ENCODE assay signal across 17 mouse cellular contexts in genomic region chr2:148505651-148506050, GRCm38 (mm10).
DNase-seq lines count a peak whose midpoint lies in the region; ATAC-seq and TF ChIP-seq lines count a peak whose summit lies in the region.
"Had no signal": no experiment of that assay in that cellular context is flagged by ENCODE, and none has a peak within 500 bp of the region (broad histone marks: within the 10 kb centered on the region; RNA-seq: fewer than 3 reads in every experiment).

No protein-coding gene starts in this region.

- H3K4me2 ChIP-seq in intestine, embryonic 16.5 days (ENCODE audit: low read depth, low read length) = no peak overlapping the region
- H3K4me2 ChIP-seq: embryonic facial prominence, embryonic 13.5 days; heart, embryonic 13.5 days; liver, embryonic 12.5 days; stomach, embryonic 15.5 days had no signal

- ATAC-seq in intestine, embryonic 16.5 days = no peak
- ATAC-seq: liver, embryonic 12.5 days had no signal

- H3K79me2 ChIP-seq in heart, adult 2 months (replicated peaks; ENCODE audit: control insufficient read depth, insufficient read depth, low read length) = no peaks in the 10 kb centered on the region

- H3K36me3 ChIP-seq in heart, adult 2 months (ENCODE audit: control insufficient read depth, insufficient read depth, low read length) = peaks cover 21% of the 10 kb centered on the region
- H3K36me3 ChIP-seq in heart, embryonic 10.5 days = no peaks in the 10 kb centered on the region
- H3K36me3 ChIP-seq in intestine, embryonic 16.5 days (ENCODE audit: control insufficient read depth, insufficient read depth, low read length) = no peaks in the 10 kb centered on the region
- H3K36me3 ChIP-seq: embryonic facial prominence, embryonic 13.5 days; heart, embryonic 13.5 days; liver, embryonic 12.5 days; stomach, embryonic 15.5 days had no signal

- 0 out of 2 replicates have a peak, but pooled peaks have one; percentile 23 for TF ChIP-seq POLR2A in heart, adult 2 months (IDR thresholded peaks at IDR 0.05; ENCODE audit: insufficient read depth, low read depth, low read length)

- WGBS in heart, adult 2 months = 25% methylated on average over 3 of the region's 3 CpGs
- 40% methylated on average over 3 of the region's 3 CpGs for WGBS in heart, embryonic 10.5 days
- WGBS in intestine, embryonic 16.5 days = 63% methylated on average over 3 of the region's 3 CpGs

- H3K27me3 ChIP-seq in heart, adult 2 months (ENCODE audit: control insufficient read depth, insufficient read depth, low read length) = no peaks in the 10 kb centered on the region
- no peaks in the 10 kb centered on the region for H3K27me3 ChIP-seq in heart, embryonic 10.5 days (ENCODE audit: insufficient read depth, poor library complexity, severe bottlenecking)
- H3K27me3 ChIP-seq in intestine, embryonic 16.5 days (replicated peaks; ENCODE audit: control insufficient read depth, insufficient read depth, low read length) = no peaks in the 10 kb centered on the region
- H3K27me3 ChIP-seq: embryonic facial prominence, embryonic 13.5 days; heart, embryonic 13.5 days; liver, embryonic 12.5 days; stomach, embryonic 15.5 days had no signal

- peak; percentile 66; the same call in 1 of the 2 replicates for TF ChIP-seq EP300 in heart, adult 2 months (IDR thresholded peaks at IDR 0.05; ENCODE audit: insufficient read depth, low read depth, low read length)

- H3K27ac ChIP-seq in heart, adult 2 months = peak overlapping the region; percentile 72
- H3K27ac ChIP-seq in heart, embryonic 10.5 days = no peak overlapping the region
- peak overlapping the region; percentile 39; the same call in 1 of the 2 replicates for H3K27ac ChIP-seq in brown adipose tissue, adult 24 weeks (replicated peaks; ENCODE audit: low read depth, low read length)
- no peak overlapping the region for H3K27ac ChIP-seq in intestine, embryonic 16.5 days (ENCODE audit: low read length)
- H3K27ac ChIP-seq: embryonic facial prominence, embryonic 13.5 days; heart, embryonic 13.5 days; liver, embryonic 12.5 days; stomach, embryonic 15.5 days had no signal

- no peak overlapping the region for H3K9ac ChIP-seq in heart, adult 2 months (ENCODE audit: low read depth, low read length)
- H3K9ac ChIP-seq in intestine, embryonic 16.5 days (ENCODE audit: low read depth, low read length) = no peak overlapping the region
- H3K9ac ChIP-seq: embryonic facial prominence, embryonic 13.5 days; heart, embryonic 13.5 days; liver, embryonic 12.5 days; stomach, embryonic 15.5 days had no signal

- no peaks in the 10 kb centered on the region for H3K9me3 ChIP-seq in heart, embryonic 10.5 days
- no peaks in the 10 kb centered on the region for H3K9me3 ChIP-seq in intestine, embryonic 16.5 days (ENCODE audit: control insufficient read depth, low read length)
- H3K9me3 ChIP-seq: embryonic facial prominence, embryonic 13.5 days; heart, embryonic 13.5 days; liver, embryonic 12.5 days; megakaryocyte, embryonic 14.5 days; stomach, embryonic 15.5 days had no signal

- peaks cover 29% of the 10 kb centered on the region for H3K4me1 ChIP-seq in heart, adult 2 months (ENCODE audit: control insufficient read depth, insufficient read depth, low read length)
- H3K4me1 ChIP-seq in heart, embryonic 10.5 days = peaks cover 8% of the 10 kb centered on the region; the same call in 1 of the 2 replicates
- peaks cover 13% of the 10 kb centered on the region for H3K4me1 ChIP-seq in brown adipose tissue, adult 24 weeks (ENCODE audit: control insufficient read depth, insufficient read depth, insufficient read length, low read length)
- H3K4me1 ChIP-seq in intestine, embryonic 16.5 days (ENCODE audit: control insufficient read depth, insufficient read depth, low read length) = peaks cover 5% of the 10 kb centered on the region; the same call in 1 of the 2 replicates
- H3K4me1 ChIP-seq: embryonic facial prominence, embryonic 13.5 days had no signal

- H3K4me3 ChIP-seq in heart, adult 2 months = no peak overlapping the region
- H3K4me3 ChIP-seq in heart, embryonic 10.5 days = no peak overlapping the region
- H3K4me3 ChIP-seq in brown adipose tissue, adult 24 weeks (ENCODE audit: insufficient read depth, low read depth, low read length) = no peak overlapping the region
- H3K4me3 ChIP-seq in intestine, embryonic 16.5 days (ENCODE audit: low read length) = no peak overlapping the region
- H3K4me3 ChIP-seq: embryonic facial prominence, embryonic 13.5 days; heart, embryonic 13.5 days; liver, embryonic 12.5 days; megakaryocyte, embryonic 14.5 days; stomach, embryonic 15.5 days had no signal

- intact Hi-C loops in heart, adult 2 months (cut with DNase I) = loop anchor here (2.0 to 5.0 kb wide), 3 partner anchors 17 to 38 kb away; no protein-coding TSS in a partner anchor

- DNase-seq in heart, adult 2 months = peak in 1 of 2 experiments; percentile 63
- no peak for DNase-seq in heart, embryonic 10.5 days (ENCODE audit: low spot score)
- DNase-seq in heart, postnatal 4 days = peak; percentile 36
- DNase-seq in lung, postnatal 25 days (ENCODE audit: low spot score) = peak; percentile 74
- no peak for DNase-seq in urinary bladder, postnatal 25 days (ENCODE audit: low spot score)
- DNase-seq: adrenal gland, postnatal 25 days; B cell, adult 2 months; layer of hippocampus, adult 9-11 months; retina, postnatal 1 day; thymus, postnatal 14 days had no signal

- TF ChIP-seq CTCF in heart, adult 2 months (IDR thresholded peaks at IDR 0.05) = no peak

Comparison
In these comparisons a context has a peak if more than half of its experiments do, and no peak if none do; other contexts are left out.
1. DNase-seq: peak in heart, postnatal 4 days (single experiment) and lung, postnatal 25 days (single experiment); none in heart, embryonic 10.5 days (single experiment) and urinary bladder, postnatal 25 days (single experiment).
2. H3K27ac ChIP-seq: peak in heart, adult 2 months (single experiment) and brown adipose tissue, adult 24 weeks (single experiment); none in heart, embryonic 10.5 days (single experiment) and intestine, embryonic 16.5 days (single experiment).